Comparison of ENCODE assay signal across 16 mouse cellular contexts in the genomic region with DNA sequence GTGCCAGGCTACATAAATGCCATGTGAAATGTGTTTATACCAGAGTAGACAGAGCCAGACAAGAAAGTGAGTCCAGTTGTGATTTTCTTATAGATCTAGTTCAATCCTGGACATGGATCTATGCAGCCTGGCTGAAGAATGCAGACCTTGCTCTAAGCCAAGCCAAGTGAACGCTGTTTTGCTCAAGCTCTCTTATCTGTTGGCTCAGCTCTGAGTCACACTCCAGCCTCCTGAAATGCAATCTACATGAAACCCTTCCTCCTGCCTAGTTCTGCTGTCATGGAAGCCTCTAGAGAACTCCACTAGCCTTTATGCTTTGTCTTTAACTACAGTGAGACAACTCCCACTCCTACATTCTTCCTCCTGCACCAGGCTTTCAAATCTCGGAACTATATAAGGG. TPM values are rescaled to one million over a fixed set of nuclear protein-coding genes. Genes with fewer than 3 reads are reported as not detected.
DNase-seq lines count a peak whose midpoint lies in the region; ATAC-seq and TF ChIP-seq lines count a peak whose summit lies in the region.
"Had no signal": no experiment of that assay in that cellular context is flagged by ENCODE, and none has a peak within 500 bp of the region (broad histone marks: within the 10 kb centered on the region; RNA-seq: fewer than 3 reads in every experiment).

No protein-coding gene starts in this region.

- no peak for TF ChIP-seq CTCF in heart, postnatal 0 days (IDR thresholded peaks at IDR 0.05; ENCODE audit: low read depth)
- TF ChIP-seq CTCF in gastrocnemius, adult 2 months (IDR thresholded peaks at IDR 0.05), result no peak

- H3K9me3 ChIP-seq in heart, postnatal 0 days (replicated peaks; ENCODE audit: control insufficient read depth, low read length), result no peaks in the 10 kb centered on the region
- H3K9me3 ChIP-seq in kidney, embryonic 14.5 days (ENCODE audit: control insufficient read depth, low read length), result no peaks in the 10 kb centered on the region
- no peaks in the 10 kb centered on the region for H3K9me3 ChIP-seq in midbrain, embryonic 11.5 days (ENCODE audit: control insufficient read depth, low read length)
- H3K9me3 ChIP-seq: G1E; hindbrain, embryonic 12.5 days; liver, embryonic 12.5 days had no signal

- H3K4me2 ChIP-seq in heart, postnatal 0 days (ENCODE audit: low read depth, low read length), result no peak overlapping the region
- no peak overlapping the region for H3K4me2 ChIP-seq in kidney, embryonic 14.5 days (replicated peaks; ENCODE audit: low read depth, low read length)
- no peak overlapping the region for H3K4me2 ChIP-seq in midbrain, embryonic 11.5 days
- H3K4me2 ChIP-seq: hindbrain, embryonic 12.5 days; liver, embryonic 12.5 days had no signal

- intact Hi-C loops in gastrocnemius, adult 2 months (cut with DNase I), result no loop called here

- no peak for TF ChIP-seq EP300 in heart, postnatal 0 days (IDR thresholded peaks at IDR 0.05; ENCODE audit: low read depth)

- peak; percentile 68 for DNase-seq in heart, adult 11 months
- DNase-seq in heart, adult 9 months (ENCODE audit: low spot score in 2 of 2), result no peak
- DNase-seq in ovary, adult 18-20 months (ENCODE audit: low spot score), result peak; percentile 52
- DNase-seq in ovary, postnatal 36 days (ENCODE audit: low spot score), result no peak
- DNase-seq in heart, postnatal 0 days (ENCODE audit: low spot score), result peak; percentile 70
- DNase-seq in gastrocnemius, adult 2 months, result no peak
- no peak for DNase-seq in midbrain, embryonic 11.5 days (ENCODE audit: low spot score, missing footprints)
- DNase-seq: gastrocnemius, postnatal 25 days; kidney, adult 18-20 months had no signal

- H3K27ac ChIP-seq in heart, postnatal 0 days (ENCODE audit: low read depth), result peak overlapping the region; percentile 71
- H3K27ac ChIP-seq in gastrocnemius, adult 2 months, result no peak overlapping the region
- H3K27ac ChIP-seq in kidney, embryonic 14.5 days (ENCODE audit: low read depth, low read length), result no peak overlapping the region
- H3K27ac ChIP-seq in midbrain, embryonic 11.5 days (ENCODE audit: low read depth, low read length), result no peak overlapping the region
- H3K27ac ChIP-seq: hindbrain, embryonic 12.5 days; liver, embryonic 12.5 days had no signal

- no peak overlapping the region for H3K4me3 ChIP-seq in heart, postnatal 0 days (ENCODE audit: low read depth, low read length)
- H3K4me3 ChIP-seq in gastrocnemius, adult 2 months, result no peak overlapping the region
- H3K4me3 ChIP-seq in kidney, embryonic 14.5 days (ENCODE audit: low read length), result no peak overlapping the region
- no peak overlapping the region for H3K4me3 ChIP-seq in midbrain, embryonic 11.5 days (ENCODE audit: low read depth, low read length)
- H3K4me3 ChIP-seq: hindbrain, embryonic 12.5 days; liver, embryonic 12.5 days had no signal

- 7% methylated on average over 2 of the region's 2 CpGs for WGBS in heart, postnatal 0 days
- WGBS in kidney, embryonic 14.5 days, result 57% methylated on average over 2 of the region's 2 CpGs
- 88% methylated on average over 2 of the region's 2 CpGs for WGBS in midbrain, embryonic 11.5 days

- H3K9ac ChIP-seq in heart, postnatal 0 days (replicated peaks; ENCODE audit: low read depth, low read length), result no peak overlapping the region
- no peak overlapping the region for H3K9ac ChIP-seq in kidney, embryonic 14.5 days (ENCODE audit: low read depth, low read length)
- no peak overlapping the region for H3K9ac ChIP-seq in midbrain, embryonic 11.5 days (ENCODE audit: low read length)
- H3K9ac ChIP-seq: hindbrain, embryonic 12.5 days; liver, embryonic 12.5 days had no signal

- H3K27me3 ChIP-seq in heart, postnatal 0 days (ENCODE audit: control insufficient read depth, insufficient read depth, low read length), result no peaks in the 10 kb centered on the region
- H3K27me3 ChIP-seq in kidney, embryonic 14.5 days (ENCODE audit: control insufficient read depth, insufficient read depth, low read length), result no peaks in the 10 kb centered on the region
- no peaks in the 10 kb centered on the region for H3K27me3 ChIP-seq in midbrain, embryonic 11.5 days (ENCODE audit: control insufficient read depth, insufficient read depth, low read length)
- H3K27me3 ChIP-seq: hindbrain, embryonic 12.5 days; liver, embryonic 12.5 days had no signal

- peak; percentile 85 for ATAC-seq in heart, postnatal 0 days (ENCODE audit: insufficient read depth, low read depth)
- ATAC-seq in kidney, embryonic 14.5 days (ENCODE audit: low FRiP score, low TSS enrichment), result no peak
- no peak for ATAC-seq in midbrain, embryonic 11.5 days (ENCODE audit: low FRiP score)
- ATAC-seq: liver, embryonic 12.5 days had no signal

- H3K4me1 ChIP-seq in heart, postnatal 0 days (ENCODE audit: control insufficient read depth, insufficient read depth), result peaks cover 26% of the 10 kb centered on the region
- peaks cover 4% of the 10 kb centered on the region; the same call in 1 of the 2 replicates for H3K4me1 ChIP-seq in kidney, embryonic 14.5 days (ENCODE audit: control insufficient read depth, insufficient read depth, low read length)
- H3K4me1 ChIP-seq in midbrain, embryonic 11.5 days (ENCODE audit: control insufficient read depth, insufficient read depth, low read length), result no peaks in the 10 kb centered on the region
- H3K4me1 ChIP-seq: hindbrain, embryonic 12.5 days had no signal

- no peaks in the 10 kb centered on the region for H3K36me3 ChIP-seq in heart, postnatal 0 days (replicated peaks; ENCODE audit: control insufficient read depth, insufficient read depth, low read length)
- H3K36me3 ChIP-seq in kidney, embryonic 14.5 days (ENCODE audit: control insufficient read depth, insufficient read depth, low read length), result no peaks in the 10 kb centered on the region
- H3K36me3 ChIP-seq in midbrain, embryonic 11.5 days (ENCODE audit: control insufficient read depth, insufficient read depth, low read length), result no peaks in the 10 kb centered on the region
- H3K36me3 ChIP-seq: G1E; hindbrain, embryonic 12.5 days; liver, embryonic 12.5 days had no signal

RNA-seq across cellular contexts. Expression of gene Fcgr2b, which starts 14.0 kb away (rescaled TPM):
- total RNA-seq in heart, postnatal 0 days (2014; rRNA removed; ENCODE audit: low replicate concordance), result 1.4 and 9.7 TPM in 2 replicates
- polyA plus RNA-seq in heart, postnatal 0 days (2015; fragmentation: Nextera tagmentation; extraction: Ambion mirVana), result 2.0 and 2.3 TPM in 2 replicates
- total RNA-seq in gastrocnemius, adult 2 months (2021), result 1 to 10 TPM; 2.2 to 4.1 TPM
- 1.3 and 1.4 TPM in 2 replicates for polyA plus RNA-seq in kidney, embryonic 14.5 days (2014; fragmentation: Nextera tagmentation; extraction: Ambion mirVana)
- polyA plus RNA-seq in midbrain, embryonic 11.5 days (2014; fragmentation: Nextera tagmentation; extraction: Ambion mirVana), result 0.18 TPM in 1 of 2 replicates, not detected in the other

RNA-seq across cellular contexts. Expression of gene Fcrla, which starts 34.9 kb away (rescaled TPM):
- 0.35 TPM in 1 of 2 replicates, not detected in the other for total RNA-seq in heart, postnatal 0 days (2014; rRNA removed; ENCODE audit: low replicate concordance)
- polyA plus RNA-seq in heart, postnatal 0 days (2015; fragmentation: Nextera tagmentation; extraction: Ambion mirVana), result 0.08 and 0.23 TPM in 2 replicates
- not detected for total RNA-seq in gastrocnemius, adult 2 months (2021)
- polyA plus RNA-seq in kidney, embryonic 14.5 days (2014; fragmentation: Nextera tagmentation; extraction: Ambion mirVana), result not detected in 2 replicates
- not detected in 2 replicates for polyA plus RNA-seq in midbrain, embryonic 11.5 days (2014; fragmentation: Nextera tagmentation; extraction: Ambion mirVana)
- total RNA-seq: gastrocnemius, postnatal 25 days; layer of hippocampus, adult 18-20 months; left cerebral cortex, postnatal 10 days had no signal
- polyA plus RNA-seq: C2C12; hindbrain, embryonic 12.5 days had no signal

RNA-seq across cellular contexts. Expression of gene Fcrlb, which starts 49.6 kb away (rescaled TPM):
- total RNA-seq in heart, postnatal 0 days (2014; rRNA removed; ENCODE audit: low replicate concordance), result not detected in 2 replicates
- polyA plus RNA-seq in heart, postnatal 0 days (2015; fragmentation: Nextera tagmentation; extraction: Ambion mirVana), result not detected in 2 replicates
- not detected for total RNA-seq in gastrocnemius, adult 2 months (2021)
- polyA plus RNA-seq in kidney, embryonic 14.5 days (2014; fragmentation: Nextera tagmentation; extraction: Ambion mirVana), result not detected in 2 replicates
- not detected in 2 replicates for polyA plus RNA-seq in midbrain, embryonic 11.5 days (2014; fragmentation: Nextera tagmentation; extraction: Ambion mirVana)
- total RNA-seq: G1E; gastrocnemius, postnatal 25 days had no signal
- polyA plus RNA-seq: C2C12; G1E; hindbrain, embryonic 12.5 days had no signal

RNA-seq across cellular contexts. Expression of gene Fcgr4, which starts 56.4 kb away (rescaled TPM):
- 0.23 and 1.7 TPM in 2 replicates for total RNA-seq in heart, postnatal 0 days (2014; rRNA removed; ENCODE audit: low replicate concordance)
- 0.60 and 1.0 TPM in 2 replicates for polyA plus RNA-seq in heart, postnatal 0 days (2015; fragmentation: Nextera tagmentation; extraction: Ambion mirVana)
- total RNA-seq in gastrocnemius, adult 2 months (2021), result not detected
- polyA plus RNA-seq in kidney, embryonic 14.5 days (2014; fragmentation: Nextera tagmentation; extraction: Ambion mirVana), result 0.97 and 1.0 TPM in 2 replicates
- 0.18 and 0.55 TPM in 2 replicates for polyA plus RNA-seq in midbrain, embryonic 11.5 days (2014; fragmentation: Nextera tagmentation; extraction: Ambion mirVana)
- total RNA-seq: gastrocnemius, postnatal 25 days; left cerebral cortex, postnatal 10 days had no signal

Comparison
In these comparisons a context has a peak if more than half of its experiments do, and no peak if none do; other contexts are left out.
1. DNase-seq: peak in heart, adult 11 months (single experiment), ovary, adult 18-20 months (single experiment) and heart, postnatal 0 days (single experiment); none in heart, adult 9 months (0 of 2), ovary, postnatal 36 days (single experiment), gastrocnemius, adult 2 months (single experiment) and midbrain, embryonic 11.5 days (single experiment).